Mouse (Mus musculus) testis, adult 10 weeks (tissue): ENCODE data around the gene Abcb1a. TPM values are rescaled to one million over a fixed set of nuclear protein-coding genes. Genes with fewer than 3 reads are reported as not detected.

Experiments
- polyA plus RNA-seq: library from polyadenylated mRNA; stranded (reverse); fragments of 350-450 nt; fragmentation: Illumina TruSeq; extraction: RNeasy Lipid Tissue Mini Kit (QIAGEN cat#74804); gene quantifications from one replicate; pipeline ENCODE4 v1.2.3, GENCODE M21; 2014; ENCODE audit warnings: low read depth, low replicate concordance

Abcb1a gene
- polyA plus RNA-seq = 2.7 TPM

DNA sequence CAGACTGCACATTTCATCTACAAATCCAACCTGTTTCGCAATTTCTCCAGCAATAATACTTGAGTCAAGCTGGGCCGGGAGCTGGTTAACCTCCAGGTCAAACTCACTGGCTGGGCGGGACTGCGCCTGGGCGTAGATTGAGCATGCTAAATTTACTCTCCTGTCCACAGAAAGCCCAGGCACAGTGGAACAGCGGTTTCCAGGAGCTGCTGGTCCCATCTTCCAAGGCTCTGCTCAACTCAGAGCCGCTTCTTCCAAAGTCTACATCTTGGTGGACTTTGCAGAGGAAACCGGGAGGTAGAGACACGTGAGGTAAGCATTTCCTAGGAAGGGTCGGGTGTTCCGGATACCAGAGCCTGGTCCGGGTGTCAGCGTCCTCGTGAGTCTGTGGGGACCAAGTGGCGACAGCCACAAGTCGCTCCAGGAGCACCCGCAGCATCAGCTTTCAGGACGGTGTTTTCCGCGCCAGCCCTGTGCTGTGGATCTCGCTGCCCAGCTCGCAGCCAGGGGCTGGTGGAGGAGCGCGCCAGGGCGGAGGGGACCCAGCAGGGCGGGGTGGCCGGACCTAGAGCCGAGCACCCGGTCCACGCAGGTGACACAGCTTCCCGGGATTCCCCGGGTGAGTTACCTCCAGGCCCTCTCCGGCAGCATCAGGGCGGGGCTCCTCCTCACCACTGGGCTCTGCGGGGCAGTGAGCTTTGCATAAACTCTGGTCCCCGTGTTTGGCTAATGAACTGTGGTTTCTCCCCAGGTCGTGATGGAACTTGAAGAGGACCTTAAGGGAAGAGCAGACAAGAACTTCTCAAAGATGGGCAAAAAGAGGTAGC lies at the start of gene Abcb1a:
Gene Abcb1a (plus strand): TSS at position 167 of the 827 bp plus-strand sequence.

DNA sequence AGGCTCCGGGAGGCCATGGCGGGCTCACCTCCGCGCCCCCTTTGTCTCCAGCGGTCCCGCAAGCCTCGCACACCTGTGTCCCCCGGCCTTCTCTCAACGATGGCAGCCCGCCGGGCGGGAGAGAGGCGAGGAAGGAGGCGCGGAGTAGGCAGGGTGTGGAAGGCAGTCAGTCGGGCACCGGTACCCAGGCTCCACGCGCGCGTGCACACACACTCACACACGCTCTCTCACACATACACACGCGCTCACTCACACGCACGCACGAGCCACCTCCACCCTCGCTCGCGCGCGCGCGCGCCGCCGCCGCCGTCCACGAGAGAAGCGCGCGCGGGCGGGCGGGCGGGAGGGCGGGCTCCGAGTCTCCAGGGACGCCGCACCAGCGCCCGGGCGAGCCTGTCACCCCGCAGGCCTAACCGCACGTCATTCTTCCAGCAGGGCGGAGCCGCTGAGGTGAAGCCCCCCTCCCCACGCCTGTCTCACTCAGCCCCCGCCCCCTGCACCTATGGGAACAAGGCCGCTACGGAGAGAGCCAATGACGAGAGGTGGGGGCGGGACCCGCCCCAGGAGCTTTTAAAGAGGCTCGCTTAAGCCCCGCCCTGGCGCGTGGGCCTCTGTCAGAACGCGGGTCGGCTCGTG lies 37.2 kb upstream of the Abcb1a start, which contains the start of gene Rundc3b:
Gene Rundc3b (minus strand): TSS at position 357 of the 636 bp plus-strand sequence.

Other genes starting within 250 kb of the Abcb1a start
- 128 TPM for gene Dbf4, start 237.4 kb upstream of the Abcb1a start, polyA plus RNA-seq
- 19.8 TPM for gene Slc25a40, start 237.2 kb upstream of the Abcb1a start, polyA plus RNA-seq
- gene Rundc3b, start 37.1 kb upstream of the Abcb1a start, polyA plus RNA-seq = 8.8 TPM
- 0.94 TPM for gene Abcb1b, start 138.1 kb downstream of the Abcb1a start, polyA plus RNA-seq
- gene Abcb4, start 233.6 kb downstream of the Abcb1a start, polyA plus RNA-seq = 1.1 TPM